Mouse (Mus musculus) brain, embryonic 14.5 days (tissue): ENCODE data around the gene Stau1.

Source experiments
- CTCF ChIP-seq: fragments of 200-500 bp; IDR thresholded peaks from 2 replicates; pipeline ENCODE4 v1.5.1; 2012; ENCODE audit warnings: inconsistent platforms, mild to moderate bottlenecking, moderate library complexity, borderline replicate concordance; ENCODE audit not compliant: insufficient read depth, insufficient read length; ENCODE audit errors: extremely low read depth
- POLR2A ChIP-seq: fragments of 200-500 bp; IDR thresholded peaks from 2 replicates; pipeline ENCODE4 v1.6.1; 2012; ENCODE audit warnings: mild to moderate bottlenecking, inconsistent platforms, borderline replicate concordance; ENCODE audit not compliant: poor library complexity, insufficient read depth, insufficient read length, severe bottlenecking; ENCODE audit errors: extremely low read depth

GRCm38 (mm10) chr2:166906523-166907182, 89.4 kb downstream of the Stau1 start:
- TF ChIP-seq POLR2A (no peak), CTCF (no peak)
